Mouse (Mus musculus): Measurements from ENCODE around the gene Hao2.

The Hao2 gene

DNA sequence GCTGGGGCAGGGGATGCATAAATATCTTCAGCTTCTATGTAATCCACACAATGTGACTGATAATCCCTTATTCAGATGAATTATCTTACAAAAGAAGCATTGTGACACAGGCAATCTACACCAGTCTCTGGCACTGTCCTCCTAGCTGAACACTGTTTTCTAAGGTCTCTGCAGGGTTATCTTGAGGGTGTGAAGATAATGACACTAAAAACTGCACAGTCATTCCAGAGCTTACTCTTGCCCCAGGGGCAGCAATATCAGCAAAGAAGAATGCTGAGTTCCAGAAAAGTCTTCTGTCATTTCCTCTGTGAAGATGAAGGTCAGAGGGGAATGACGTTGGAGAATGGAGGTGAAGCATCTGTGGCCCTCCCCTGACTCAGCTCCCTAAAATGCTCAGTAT lies 36.1 kb downstream of the Hao2 start:
- no peak for DNase-seq (ENCODE audit: low read depth)

DNA sequence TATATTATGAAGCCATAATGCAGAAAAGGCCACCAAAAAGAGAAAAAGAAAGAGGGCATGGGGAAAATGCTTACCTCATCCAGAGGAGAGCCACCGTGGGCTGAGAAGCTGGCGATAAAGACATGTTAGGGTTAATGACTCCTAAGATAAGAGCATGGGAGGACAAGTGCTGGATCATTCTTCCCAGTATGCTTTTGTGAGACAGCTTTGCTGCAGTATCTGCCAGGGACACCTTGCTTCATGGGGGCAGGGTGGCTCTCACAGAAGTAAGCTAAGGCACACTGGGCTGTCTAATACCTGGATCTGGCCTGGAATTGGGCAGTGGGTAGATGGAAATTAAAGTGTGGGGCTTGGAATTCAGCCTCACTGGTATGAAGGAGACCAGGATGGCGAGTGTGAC lies 37.9 kb downstream of the Hao2 start:
- DNase-seq (ENCODE audit: low read depth): no peak

DNA sequence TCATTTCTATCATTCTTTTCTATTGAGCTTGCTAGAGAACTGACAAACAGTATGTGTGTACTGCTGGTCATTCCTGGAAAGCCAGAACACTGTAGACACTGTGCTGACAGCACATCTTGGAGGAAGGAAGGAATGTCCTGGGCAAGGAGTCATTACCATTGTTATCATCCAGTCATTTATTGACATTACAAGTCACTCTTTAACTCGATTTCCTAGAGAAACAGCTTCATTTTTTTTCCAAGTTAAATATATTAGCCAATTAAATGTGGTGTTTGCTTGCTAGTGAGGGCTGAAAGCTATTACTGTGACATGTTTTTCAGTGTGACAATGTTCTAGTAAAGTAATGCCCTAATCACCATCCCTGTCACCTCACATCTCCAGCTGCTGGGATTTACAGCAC lies 39.4 kb downstream of the Hao2 start:
- DNase-seq (ENCODE audit: low read depth): no peak

DNA sequence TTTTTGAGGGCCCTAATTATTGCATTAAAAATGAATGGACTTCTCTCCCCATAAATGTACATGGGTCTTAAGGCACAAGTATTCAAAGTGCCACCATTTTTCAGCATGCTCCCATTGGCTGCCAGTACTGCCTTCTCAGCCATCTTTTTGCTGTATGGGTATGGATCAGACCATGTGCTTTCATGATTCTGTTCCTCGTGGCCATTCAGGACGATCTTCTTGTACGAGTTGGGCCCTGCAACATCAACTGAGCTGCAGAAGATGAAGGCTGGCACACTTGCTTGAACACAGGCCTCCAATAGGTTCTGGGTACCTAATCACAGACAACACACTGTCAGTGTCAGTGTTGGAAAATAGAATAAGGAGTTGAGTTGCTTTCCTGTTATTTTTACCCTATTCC lies 40.0 kb downstream of the Hao2 start:
- DNase-seq (ENCODE audit: low read depth): no peak

DNA sequence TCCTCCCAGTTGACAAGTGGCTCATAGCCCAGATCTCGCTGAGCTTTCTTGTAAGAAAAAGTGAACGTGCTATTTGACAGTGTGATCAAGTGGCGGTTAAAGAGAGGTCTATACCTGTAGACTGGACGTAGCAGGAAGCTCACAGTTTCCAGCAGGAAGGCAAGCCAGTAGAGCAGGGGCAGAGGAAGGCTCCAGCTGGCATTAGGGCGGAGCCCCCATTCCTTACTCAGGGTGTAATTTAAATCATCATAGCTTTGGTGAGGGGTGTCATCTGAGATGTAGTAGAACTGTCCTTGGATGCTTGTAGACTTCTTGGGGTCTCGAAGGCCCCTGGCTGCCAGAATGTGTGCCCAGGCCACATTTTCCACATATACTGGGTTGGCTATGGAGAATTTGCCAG lies 40.4 kb downstream of the Hao2 start:
- DNase-seq (ENCODE audit: low read depth): no peak

DNA sequence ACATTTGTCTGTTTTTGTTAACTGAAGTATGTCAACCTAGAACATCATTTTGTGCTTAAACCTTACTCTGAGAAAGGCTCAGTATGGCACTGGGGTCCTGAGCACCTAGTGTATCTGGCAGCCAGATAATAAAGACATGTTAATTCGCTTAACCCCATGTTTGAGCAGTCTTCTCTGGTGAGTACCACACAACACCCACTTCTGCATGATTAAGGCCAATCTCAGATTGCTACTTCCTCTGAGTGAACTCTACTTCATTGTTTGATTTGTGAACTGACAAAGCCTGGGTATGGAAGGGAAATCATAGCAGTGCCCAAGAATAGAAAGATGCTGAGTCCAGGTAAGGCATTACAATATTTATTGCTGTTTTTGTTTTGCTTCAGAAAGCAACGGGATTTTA lies 41.2 kb downstream of the Hao2 start:
- no peak for DNase-seq (ENCODE audit: low read depth)

DNA sequence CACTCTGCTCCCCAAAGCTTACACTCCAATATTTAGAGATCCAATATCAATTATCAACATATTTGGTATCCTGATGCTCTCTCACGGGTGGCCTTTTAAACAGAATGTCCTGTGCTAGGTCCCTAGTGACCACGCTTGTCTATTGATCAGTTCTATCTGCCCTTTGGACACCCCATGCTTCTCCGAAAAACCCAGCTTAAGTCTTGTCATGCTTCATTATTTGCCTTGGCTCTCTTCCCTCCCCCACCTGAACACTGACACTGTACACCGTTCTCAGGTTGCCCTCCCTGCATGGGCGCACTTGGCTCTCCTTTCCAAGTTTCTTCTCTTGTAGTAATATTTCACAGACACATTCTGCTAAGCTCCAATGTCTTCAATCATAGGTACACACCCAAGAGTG lies 42.8 kb downstream of the Hao2 start:
- no peak for DNase-seq (ENCODE audit: low read depth)

DNA sequence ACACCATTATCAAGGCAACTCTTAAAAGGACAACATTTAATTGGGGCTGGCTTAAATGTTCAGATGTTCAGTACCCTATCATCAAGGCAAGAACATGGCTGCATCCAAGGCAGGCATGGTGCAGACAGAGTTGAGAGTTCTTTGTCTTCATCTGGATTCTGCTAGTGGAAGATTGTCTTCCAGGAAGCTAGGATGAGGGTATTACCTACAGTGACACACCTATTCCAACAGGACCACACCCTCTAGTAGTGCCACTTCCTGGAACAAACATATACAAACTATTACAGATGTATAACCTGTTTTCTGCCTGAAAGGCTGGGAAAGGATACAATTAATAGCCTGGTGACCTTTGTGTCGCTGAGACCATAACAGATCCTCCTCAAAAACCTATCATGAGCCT lies 44.1 kb downstream of the Hao2 start:
- DNase-seq (ENCODE audit: low read depth): no peak

Data from naive thymus-derived CD4-positive, alpha-beta T cell, adult 2 months (primary cell).